Mouse (Mus musculus) E14TG2a.4 (cell line): ENCODE measurements around the gene Btnl1.

Experiments used
- CTCF ChIP-seq: conservative IDR thresholded peaks from 2 replicates; pipeline ENCODE4 v1.5.1; 2014; ENCODE audit warnings: low read length
- NANOG ChIP-seq: IDR thresholded peaks from 2 replicates; pipeline ENCODE4 v1.6.1; 2014; ENCODE audit warnings: borderline replicate concordance, low read length, mixed read lengths
- POU5F1 ChIP-seq: IDR thresholded peaks from 2 replicates; pipeline ENCODE4 v1.6.1; 2014; ENCODE audit warnings: low read length, borderline replicate concordance

GRCm38 (mm10) chr17:34346041-34346440, 30.9 kb upstream of the Btnl1 start:
- TF ChIP-seq CTCF (no peak), POU5F1 (no peak), NANOG (no peak)
